Mouse (Mus musculus) pancreas, adult 10 weeks (tissue): ENCODE data around the gene Gm5039. TPM values are rescaled to one million over a fixed set of nuclear protein-coding genes. Genes with fewer than 3 reads are reported as not detected.

Source experiments
- polyA plus RNA-seq: library from polyadenylated mRNA; stranded (reverse); fragments of 350-450 nt; fragmentation: Illumina TruSeq; extraction: RNeasy Lipid Tissue Mini Kit (QIAGEN cat#74804); gene quantifications from one replicate; pipeline ENCODE4 v1.2.3, GENCODE M21; 2015; ENCODE audit warnings: low read depth, low replicate concordance; ENCODE audit not compliant: insufficient read depth

Gene Gm5039
- not detected for polyA plus RNA-seq

GRCm38 (mm10) chr12:88323926-88324325 is at the start of gene Gm5039:
Gm5039 (minus strand) TSS chr12:88324026.

GRCm38 (mm10) chr12:88360441-88361119 is 36.8 kb upstream of the Gm5039 start, which contains the start of gene Adck1:
Adck1 (plus strand) TSS chr12:88360554.

GRCm38 (mm10) chr12:88274400-88274799 is 49.4 kb downstream of the Gm5039 start, which contains the start of gene Gm5662:
Gm5662 (minus strand) TSS chr12:88274500.

Other genes starting within 250 kb of the Gm5039 start
- not detected for gene Gm16368, start 240.3 kb downstream of the Gm5039 start, polyA plus RNA-seq
- gene Gm10436, start 141.9 kb downstream of the Gm5039 start, polyA plus RNA-seq = not detected
- gene Gm8332, start 73.9 kb downstream of the Gm5039 start, polyA plus RNA-seq = not detected
- not detected for gene Gm5662, start 49.5 kb downstream of the Gm5039 start, polyA plus RNA-seq
- 4.5 TPM for gene Adck1, start 36.5 kb upstream of the Gm5039 start, polyA plus RNA-seq